Mouse (Mus musculus) left cerebral cortex, postnatal 4 days (tissue): ENCODE results near the gene Mrps26. TPM values are rescaled to one million over a fixed set of nuclear protein-coding genes. Genes with fewer than 3 reads are reported as not detected.

Experiments used
- microRNA-seq: library from miRNA; unstranded; fragments of <30 nt; microRNA quantifications from one replicate; pipeline ENCODE4 v1.2.0, GENCODE M21; 2022
- total RNA-seq, 2 experiments: library from RNA; stranded (reverse); gene quantifications; 2 replicates each; pipeline ENCODE4 v1.2.3; 2021

Gene Mrps26
- total RNA-seq, 2 experiments from 2014 or later, result 56.6 to 60.0 TPM

Small RNAs within 50 kb of the gene (microRNA-seq; reads per million reads assigned to microRNA genes)
- gene Gm23876, result not detected

Other genes with a start within 250 kb of the Mrps26 start
- 10 to 100 TPM; 25.2 to 26.4 TPM for gene Cpxm1, start 166.2 kb upstream of the Mrps26 start, total RNA-seq
- gene Gm28372, start 158.5 kb upstream of the Mrps26 start, total RNA-seq, result not detected
- gene 1700020A23Rik, start 158.5 kb upstream of the Mrps26 start, total RNA-seq, result not detected
- not detected for gene Tmem239, start 157.3 kb upstream of the Mrps26 start, total RNA-seq
- gene Vps16, start 139.4 kb upstream of the Mrps26 start, total RNA-seq, result 100 to 1,000 TPM in 1 of 2 experiments, 10 to 100 TPM in 1; 96.4 to 113 TPM
- 10 to 100 TPM; 31.7 to 33.2 TPM for gene Pced1a, start 139.0 kb upstream of the Mrps26 start, total RNA-seq
- gene Ptpra, start 113.5 kb upstream of the Mrps26 start, total RNA-seq, result 100 to 1,000 TPM; 243 to 247 TPM
- gene Oxt, start 12.4 kb downstream of the Mrps26 start, total RNA-seq, result 1 to 10 TPM in 1 of 2 experiments, under 1 TPM in 1; 0.88 to 1.0 TPM
- gene Avp, start 18.8 kb downstream of the Mrps26 start, total RNA-seq, result 10 to 100 TPM in 1 of 2 experiments, 1 to 10 TPM in 1; 2.1 to 21.1 TPM
- gene Fastkd5, start 66.3 kb downstream of the Mrps26 start, total RNA-seq, result 1 to 10 TPM; 7.8 to 9.7 TPM
- gene Ubox5, start 66.3 kb downstream of the Mrps26 start, total RNA-seq, result 1 to 10 TPM; 8.8 to 9.1 TPM
- 10 to 100 TPM; 29.0 to 34.9 TPM for gene Lzts3, start 79.1 kb downstream of the Mrps26 start, total RNA-seq
- gene Ddrgk1, start 100.9 kb downstream of the Mrps26 start, total RNA-seq, result 10 to 100 TPM; 56.3 to 68.9 TPM
- 10 to 100 TPM; 48.3 to 48.7 TPM for gene Itpa, start 103.9 kb downstream of the Mrps26 start, total RNA-seq
- under 1 TPM; 0.34 to 0.83 TPM for gene Slc4a11, start 133.8 kb downstream of the Mrps26 start, total RNA-seq